Mouse (Mus musculus) fibroblast of lung, adult 2 months (primary cell): ENCODE measurements around the gene Pcdh15.

ENCODE experiments used
- DNase-seq: peaks from one replicate; pipeline ENCODE4 v3.0.0-alpha.2; 2011; ENCODE audit warnings: low read depth

Gene Pcdh15

GRCm38 (mm10) chr10:73821657-73822583, 722.8 kb downstream of the Pcdh15 start:
- no peak for DNase-seq

- DNase-seq: no peak
Observed at GRCm38 (mm10) chr10:73823214-73823613, 724.1 kb downstream of the Pcdh15 start.

- DNase-seq: no peak
Observed at GRCm38 (mm10) chr10:73826354-73826753, 727.2 kb downstream of the Pcdh15 start.

- no peak for DNase-seq
Observed at GRCm38 (mm10) chr10:73828781-73829180, 729.6 kb downstream of the Pcdh15 start.

GRCm38 (mm10) chr10:73844998-73845397, 745.9 kb downstream of the Pcdh15 start:
- DNase-seq: no peak

- DNase-seq: no peak
Observed at GRCm38 (mm10) chr10:73862181-73862580, 763.0 kb downstream of the Pcdh15 start.

- DNase-seq: no peak
Observed at GRCm38 (mm10) chr10:73878055-73878728, 779.0 kb downstream of the Pcdh15 start.

- DNase-seq: no peak
Observed at GRCm38 (mm10) chr10:73878729-73879067, 779.6 kb downstream of the Pcdh15 start.

- DNase-seq: no peak
Observed at GRCm38 (mm10) chr10:73887771-73888170, 788.6 kb downstream of the Pcdh15 start.

GRCm38 (mm10) chr10:73892251-73892650, 793.1 kb downstream of the Pcdh15 start:
- no peak for DNase-seq

- no peak for DNase-seq
Observed at GRCm38 (mm10) chr10:73896086-73896607, 797.0 kb downstream of the Pcdh15 start.

GRCm38 (mm10) chr10:73899165-73899564, 800.0 kb downstream of the Pcdh15 start:
- no peak for DNase-seq

- no peak for DNase-seq
Observed at GRCm38 (mm10) chr10:73907626-73908025, 808.5 kb downstream of the Pcdh15 start.

GRCm38 (mm10) chr10:73908568-73908967, 809.4 kb downstream of the Pcdh15 start:
- DNase-seq: no peak

GRCm38 (mm10) chr10:73915170-73915569, 816.0 kb downstream of the Pcdh15 start:
- DNase-seq: no peak

GRCm38 (mm10) chr10:73921579-73921978, 822.4 kb downstream of the Pcdh15 start:
- DNase-seq: no peak

- DNase-seq: no peak
Observed at GRCm38 (mm10) chr10:73928672-73929071, 829.5 kb downstream of the Pcdh15 start.

- no peak for DNase-seq
Observed at GRCm38 (mm10) chr10:73929718-73930117, 830.6 kb downstream of the Pcdh15 start.

- DNase-seq: no peak
Observed at GRCm38 (mm10) chr10:73931185-73931584, 832.0 kb downstream of the Pcdh15 start.

- DNase-seq: no peak
Observed at GRCm38 (mm10) chr10:73931996-73932679, 833.0 kb downstream of the Pcdh15 start.

GRCm38 (mm10) chr10:73936121-73936520, 837.0 kb downstream of the Pcdh15 start:
- DNase-seq: no peak

GRCm38 (mm10) chr10:73938989-73939388, 839.8 kb downstream of the Pcdh15 start:
- DNase-seq: no peak
